Mouse (Mus musculus) retina, postnatal 1 day (tissue): ENCODE results near the gene Gbf1.
A peak's percentile ranks its signal among the peaks of the same experiment; 100 is the strongest.
"Not testable (repeated sequence)": the region's sequence is repeated elsewhere in the genome, so short reads cannot be mapped to it uniquely, and the experiment has no call there.

Experiments
- DNase-seq: peaks from one replicate; pipeline ENCODE4 v3.0.0-alpha.2; 2012

Gbf1 gene

GRCm38 (mm10) chr19:46152127-46152803 lies at the start of gene Gbf1:
TSS of gene Gbf1 (plus strand) at chr19:46152509.
- DNase-seq = peak; percentile 100

- no peak for DNase-seq
These were observed 48.7 kb upstream of the Gbf1 start for GRCm38 (mm10) chr19:46103437-46104186.

GRCm38 (mm10) chr19:46104187-46104557 lies 48.1 kb upstream of the Gbf1 start:
- DNase-seq = no peak

GRCm38 (mm10) chr19:46110214-46110613 lies 42.1 kb upstream of the Gbf1 start:
- DNase-seq = no peak

GRCm38 (mm10) chr19:46110781-46111180 lies 41.5 kb upstream of the Gbf1 start:
- no peak for DNase-seq

- DNase-seq = no peak
These were observed 37.7 kb upstream of the Gbf1 start for GRCm38 (mm10) chr19:46114617-46115016.

- no peak for DNase-seq
These were observed 32.9 kb upstream of the Gbf1 start for GRCm38 (mm10) chr19:46119458-46119857.

- DNase-seq = no peak
These were observed 31.4 kb upstream of the Gbf1 start for GRCm38 (mm10) chr19:46120872-46121271.

- DNase-seq = no peak
These were observed 28.4 kb upstream of the Gbf1 start for GRCm38 (mm10) chr19:46123876-46124275.

- DNase-seq = no peak
These were observed 27.7 kb upstream of the Gbf1 start for GRCm38 (mm10) chr19:46124651-46125050.

- DNase-seq = no peak
These were observed 26.0 kb upstream of the Gbf1 start for GRCm38 (mm10) chr19:46126301-46126700.

- not testable (repeated sequence) for DNase-seq
These were observed 22.6 kb upstream of the Gbf1 start for GRCm38 (mm10) chr19:46129737-46130136.

- no peak for DNase-seq
These were observed 21.0 kb upstream of the Gbf1 start for GRCm38 (mm10) chr19:46131283-46131682.

GRCm38 (mm10) chr19:46131694-46132525 lies 20.4 kb upstream of the Gbf1 start, which contains the start of gene Elovl3:
TSS of gene Elovl3 (plus strand) at chr19:46131897.
- DNase-seq = peak; percentile 65

GRCm38 (mm10) chr19:46132577-46132976 lies 19.7 kb upstream of the Gbf1 start:
- no peak for DNase-seq

- DNase-seq = peak; percentile 91
These were observed 17.0 kb upstream of the Gbf1 start for GRCm38 (mm10) chr19:46135297-46135696.

- DNase-seq = peak; percentile 66
These were observed 16.3 kb upstream of the Gbf1 start for GRCm38 (mm10) chr19:46135789-46136638.

GRCm38 (mm10) chr19:46136639-46137580 lies 15.4 kb upstream of the Gbf1 start:
- peak; percentile 83 for DNase-seq

- no peak for DNase-seq
These were observed 12.0 kb upstream of the Gbf1 start for GRCm38 (mm10) chr19:46140324-46140723.

- DNase-seq = peak; percentile 87
These were observed 11.2 kb upstream of the Gbf1 start for GRCm38 (mm10) chr19:46141091-46141490.
